Mouse (Mus musculus): ENCODE measurements around the gene Rnf7.

The Rnf7 gene

GRCm38 (mm10) chr9:96470266-96470974 is 8.1 kb downstream of the Rnf7 start:
- no peak for DNase-seq (ENCODE audit: low spot score)

DNA sequence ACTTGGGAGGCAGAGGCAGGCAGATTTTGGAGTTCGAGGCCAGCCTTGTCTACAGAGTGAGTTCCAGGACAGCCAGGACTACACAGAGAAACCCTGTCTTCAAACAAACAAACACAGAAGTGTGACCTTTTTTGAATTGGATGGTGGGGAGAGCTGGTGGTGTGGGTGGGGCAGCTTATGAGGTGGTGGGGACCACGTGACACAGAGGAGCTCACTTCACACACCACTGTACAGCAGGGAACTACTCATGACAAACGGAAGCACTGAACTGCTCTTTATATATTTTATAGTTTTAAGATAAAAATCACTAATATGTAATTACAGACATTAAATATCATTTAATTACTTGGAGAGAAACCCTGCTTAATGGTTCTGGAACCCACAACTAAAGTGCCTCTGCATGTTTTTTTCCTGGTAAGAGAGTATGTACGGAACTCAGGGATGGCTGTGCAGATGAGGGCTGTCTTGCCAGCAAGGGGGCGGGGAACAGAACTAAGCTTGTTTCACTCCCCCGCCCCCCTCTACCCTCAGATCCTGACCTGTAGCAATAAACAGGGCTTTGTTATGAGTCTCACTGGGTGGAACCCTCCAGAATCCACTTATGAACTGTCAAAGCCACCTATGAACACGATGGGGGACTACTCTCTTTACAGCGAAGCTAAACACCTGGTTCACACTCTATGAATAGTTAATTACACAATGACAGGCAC is 8.8 kb downstream of the Rnf7 start:
- no peak for DNase-seq (ENCODE audit: low spot score)

DNA sequence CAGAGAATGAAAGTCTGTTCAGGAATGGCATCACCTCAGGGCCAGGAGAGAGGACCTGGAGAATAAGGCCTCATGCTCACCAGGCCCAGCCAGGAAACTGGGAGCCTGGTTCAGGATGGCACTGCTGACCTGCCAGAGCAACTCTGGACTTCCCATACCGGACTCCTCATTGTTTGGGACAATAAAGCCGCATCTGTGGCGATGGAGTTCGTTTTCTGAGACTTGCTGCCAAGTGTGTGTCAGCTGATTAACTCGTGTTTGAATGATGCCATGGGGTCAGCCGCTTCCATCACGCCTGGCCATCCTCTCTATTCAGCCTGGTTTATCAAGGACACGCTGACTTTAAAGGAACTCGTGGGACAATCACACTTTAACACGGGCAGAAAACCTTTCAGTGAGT is 14.8 kb downstream of the Rnf7 start:
- DNase-seq (ENCODE audit: low spot score), result no peak

- DNase-seq (ENCODE audit: low spot score), result no peak
Measured at GRCm38 (mm10) chr9:96461607-96462006, 16.9 kb downstream of the Rnf7 start.

DNA sequence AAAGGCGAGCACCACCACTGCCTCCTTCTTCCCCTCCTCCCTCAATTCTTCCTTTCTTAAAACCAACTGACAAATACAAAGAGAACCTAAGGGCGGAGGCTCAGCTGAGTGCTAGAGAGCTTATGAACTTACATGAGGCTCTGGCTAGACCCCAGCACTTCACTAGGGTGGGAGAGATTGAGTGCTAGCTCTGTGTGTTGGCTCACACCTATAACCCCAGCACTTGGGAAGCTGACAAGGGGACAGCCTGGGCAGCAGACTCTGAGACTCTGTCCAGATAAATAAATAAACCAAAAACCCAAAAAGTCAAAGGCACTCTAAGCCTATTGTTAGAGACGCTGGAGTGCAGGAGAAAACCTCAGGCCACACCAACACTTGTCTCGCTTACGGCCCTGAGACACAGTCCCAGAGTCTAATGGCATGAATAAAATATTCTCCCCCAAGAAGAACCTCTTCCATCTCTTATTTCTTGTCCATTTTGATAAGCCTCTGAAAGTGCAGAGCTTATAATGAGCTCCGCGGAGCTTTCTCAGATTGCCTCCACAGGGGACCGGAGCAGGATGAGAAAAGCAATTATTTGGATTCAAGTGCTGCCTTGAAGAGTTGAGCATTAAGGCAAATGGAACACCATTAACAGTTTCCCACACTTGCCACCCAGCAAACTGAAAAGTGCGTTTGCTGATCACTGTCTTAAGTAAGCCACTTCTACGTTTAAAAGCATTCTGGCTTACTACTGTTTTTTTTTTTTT is 18.2 kb downstream of the Rnf7 start:
- no peak for DNase-seq (ENCODE audit: low spot score)

DNA sequence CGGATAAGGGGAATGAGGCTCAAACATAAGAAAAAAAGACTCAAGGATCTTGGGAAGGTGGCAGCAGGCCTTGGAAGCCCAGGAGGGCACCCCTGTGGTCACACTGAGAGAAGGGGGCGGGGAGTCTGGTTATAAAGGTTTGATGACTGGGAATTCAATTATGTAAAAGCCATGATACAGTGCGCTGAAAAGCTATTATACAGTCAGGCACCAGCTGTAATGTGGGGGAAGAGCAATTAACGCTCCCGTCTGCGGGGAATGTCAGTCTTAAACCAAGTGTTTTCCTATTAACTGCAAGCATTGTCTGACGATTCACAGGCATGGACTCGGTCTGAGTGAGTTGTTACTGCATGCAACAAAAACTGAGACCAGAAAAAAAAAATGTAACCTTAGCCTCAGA is 22.9 kb downstream of the Rnf7 start:
- DNase-seq (ENCODE audit: low spot score), result no peak

DNA sequence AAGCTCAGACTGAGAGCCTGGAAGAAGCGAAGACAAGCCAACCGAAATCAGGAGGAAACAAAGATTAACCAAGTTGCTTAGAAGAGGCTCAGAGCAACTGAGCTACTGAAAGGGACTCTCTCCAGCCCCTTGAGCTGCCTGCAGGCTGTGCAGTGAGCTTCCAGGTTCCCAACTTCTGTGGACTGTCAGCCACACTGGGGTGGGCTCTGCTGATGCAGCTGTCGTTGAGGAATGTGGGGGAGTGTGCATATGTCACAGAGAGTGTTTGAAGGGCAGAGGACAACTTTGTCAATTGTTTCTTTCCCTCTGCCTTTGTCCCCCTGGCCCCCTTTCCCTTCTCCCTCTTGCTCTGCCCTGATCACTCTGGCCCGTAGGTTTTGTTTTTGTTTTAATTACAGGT is 25.5 kb downstream of the Rnf7 start:
- no peak for DNase-seq (ENCODE audit: low spot score)

- DNase-seq (ENCODE audit: low spot score), result no peak
Measured at GRCm38 (mm10) chr9:96450900-96451720, 27.4 kb downstream of the Rnf7 start.

DNA sequence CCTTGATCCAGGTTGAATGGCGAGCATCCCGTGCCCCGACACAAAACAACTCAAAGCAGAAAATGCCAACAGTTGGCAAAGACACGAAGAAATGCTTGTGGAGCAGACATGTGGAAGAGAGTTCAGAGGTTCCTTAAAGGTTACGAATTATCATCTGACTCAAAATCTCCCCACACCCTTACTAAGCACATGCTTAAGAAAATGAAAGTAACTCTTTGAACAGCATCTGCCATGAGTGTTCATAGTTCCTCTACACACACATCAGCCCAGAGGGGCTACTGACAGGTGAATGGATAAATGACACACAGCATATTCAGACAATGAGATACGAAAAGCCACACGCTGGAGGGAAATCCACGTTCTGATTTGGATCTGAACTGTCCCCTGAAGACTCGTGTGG is 29.0 kb downstream of the Rnf7 start:
- no peak for DNase-seq (ENCODE audit: low spot score)

GRCm38 (mm10) chr9:96445351-96445750 is 33.1 kb downstream of the Rnf7 start:
- DNase-seq (ENCODE audit: low spot score), result no peak

DNA sequence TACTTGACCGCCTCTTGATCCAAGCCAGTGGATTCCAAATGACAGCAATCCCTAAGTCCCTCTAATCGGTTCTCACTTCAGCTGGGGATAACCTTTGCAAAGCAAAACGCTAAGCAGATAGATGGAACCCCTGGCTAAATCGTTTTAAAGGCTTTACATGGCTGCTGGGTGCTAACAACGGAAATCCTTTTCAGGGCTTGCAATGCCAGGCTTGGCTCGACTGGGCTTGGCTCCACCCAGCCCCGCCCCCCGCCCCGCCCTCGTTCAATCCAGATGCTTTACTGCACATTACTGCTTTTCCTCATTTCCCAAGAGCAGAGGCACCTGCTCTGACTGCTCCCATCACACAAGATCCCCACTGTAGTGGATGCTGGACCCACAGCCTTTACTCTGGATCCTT is 36.4 kb downstream of the Rnf7 start:
- DNase-seq (ENCODE audit: low spot score), result no peak

DNA sequence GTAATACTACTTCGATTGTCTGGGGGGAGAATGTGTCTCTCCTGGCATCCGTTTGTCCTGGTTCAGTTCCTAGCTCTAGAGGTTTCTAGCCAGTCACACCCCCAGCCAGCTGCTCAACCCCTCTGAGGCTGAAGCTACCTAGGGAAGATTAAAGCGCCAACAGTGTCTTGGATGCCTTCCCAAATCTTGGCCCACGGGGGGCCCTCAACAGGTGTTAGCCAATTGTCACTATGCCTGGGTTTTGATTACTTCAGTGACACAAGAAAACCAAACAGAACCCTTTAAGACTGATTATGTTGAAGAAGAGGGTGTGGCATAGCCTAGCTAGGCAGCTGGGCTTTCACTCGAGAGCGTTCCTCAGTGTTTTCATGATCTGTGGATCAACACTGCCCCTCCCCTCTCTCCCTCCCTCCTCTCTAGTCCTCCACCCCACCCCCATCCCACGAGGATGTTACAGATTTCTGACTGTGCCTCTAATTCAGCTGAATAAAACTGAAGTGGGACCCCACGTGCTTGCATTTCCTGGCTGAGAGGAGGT is 40.1 kb downstream of the Rnf7 start:
- no peak for DNase-seq (ENCODE audit: low spot score)

DNA sequence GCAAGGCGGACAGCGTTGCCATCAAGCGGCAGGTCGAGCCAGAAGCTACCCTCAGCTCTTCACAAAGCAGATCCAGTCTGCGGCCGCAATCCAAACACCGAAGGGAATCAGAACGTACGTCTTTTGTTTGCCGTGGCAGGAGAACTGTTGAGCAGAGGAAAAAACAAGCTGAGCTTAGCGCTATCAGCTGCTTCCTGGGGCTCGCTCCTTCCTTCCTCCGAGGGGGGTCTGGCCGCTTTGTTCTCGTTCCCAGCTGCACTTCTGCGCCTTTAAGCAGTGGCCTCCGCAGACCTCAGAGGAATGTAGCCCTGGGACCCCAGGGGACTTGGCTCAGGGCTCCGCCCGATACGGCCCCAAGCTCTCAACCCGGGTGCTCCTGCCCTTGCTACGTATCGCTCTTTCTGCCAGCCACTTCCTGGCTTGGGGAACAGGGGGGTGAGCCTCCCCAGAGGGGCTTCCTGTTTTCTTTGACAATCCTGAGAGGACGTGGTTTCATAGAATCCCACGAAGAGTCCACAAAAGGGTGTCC is 40.6 kb downstream of the Rnf7 start:
- peak; percentile 73 for DNase-seq (ENCODE audit: low spot score)

DNA sequence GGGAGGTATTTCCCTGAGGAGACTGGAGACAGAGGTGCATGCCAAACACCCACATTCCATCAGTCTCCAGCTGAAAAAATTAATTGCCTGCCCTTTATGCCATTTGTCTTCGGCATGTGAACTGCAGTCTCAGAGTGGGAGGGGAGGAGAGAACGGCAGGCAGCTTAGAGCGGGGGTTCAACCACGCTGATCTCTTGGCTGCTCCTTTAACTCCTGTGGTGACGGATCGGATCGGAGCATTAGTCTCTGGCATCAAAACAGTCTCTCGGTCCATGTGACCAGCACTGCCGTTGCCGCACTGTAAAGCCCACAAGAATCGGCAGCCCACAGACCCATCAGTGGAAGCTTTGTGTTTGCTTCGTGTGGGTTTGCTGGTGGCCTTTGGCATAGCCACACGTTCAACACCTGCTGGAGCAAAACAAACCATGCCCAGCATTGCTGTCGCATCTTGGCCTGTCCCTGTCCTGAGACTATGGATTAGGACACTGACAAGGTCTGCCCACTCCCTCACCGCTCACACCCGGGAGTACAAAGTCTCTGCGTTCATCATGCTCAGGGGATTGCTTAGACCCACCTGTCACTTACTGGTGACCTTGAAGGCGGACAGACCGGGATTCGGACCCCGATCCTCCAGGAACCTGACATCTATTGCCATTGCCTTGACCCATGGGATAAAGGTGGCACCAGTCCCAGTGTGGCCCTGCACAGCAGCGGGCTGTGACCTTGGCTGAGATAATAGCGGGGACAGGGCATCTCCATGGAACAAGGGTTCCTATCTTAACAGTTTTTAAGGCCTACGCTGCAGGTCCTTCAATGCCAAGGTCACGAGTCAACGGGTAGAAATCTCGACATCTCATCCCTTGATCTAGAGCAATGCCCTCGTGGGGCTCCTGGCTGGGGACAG is 41.3 kb downstream of the Rnf7 start:
- DNase-seq (ENCODE audit: low spot score), result no peak

DNA sequence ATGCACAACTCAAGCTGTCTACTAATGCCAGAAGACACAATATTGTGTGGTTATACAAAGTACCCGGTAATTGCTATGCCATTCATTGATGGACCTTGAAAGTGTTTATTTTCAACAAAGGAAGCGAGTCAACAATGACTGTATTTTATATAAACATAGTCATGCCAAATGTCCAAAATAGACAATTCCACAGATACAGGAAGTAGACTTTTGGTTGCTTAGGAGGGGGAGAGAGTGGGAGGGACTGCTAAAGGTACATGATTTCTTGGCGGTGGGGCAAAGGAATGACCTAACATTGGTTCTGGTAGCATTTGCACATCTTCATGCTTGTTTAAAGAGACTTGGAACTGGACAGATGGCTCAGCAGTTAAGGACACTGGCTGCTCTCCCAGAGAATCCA is 45.9 kb downstream of the Rnf7 start:
- no peak for DNase-seq (ENCODE audit: low spot score)

DNA sequence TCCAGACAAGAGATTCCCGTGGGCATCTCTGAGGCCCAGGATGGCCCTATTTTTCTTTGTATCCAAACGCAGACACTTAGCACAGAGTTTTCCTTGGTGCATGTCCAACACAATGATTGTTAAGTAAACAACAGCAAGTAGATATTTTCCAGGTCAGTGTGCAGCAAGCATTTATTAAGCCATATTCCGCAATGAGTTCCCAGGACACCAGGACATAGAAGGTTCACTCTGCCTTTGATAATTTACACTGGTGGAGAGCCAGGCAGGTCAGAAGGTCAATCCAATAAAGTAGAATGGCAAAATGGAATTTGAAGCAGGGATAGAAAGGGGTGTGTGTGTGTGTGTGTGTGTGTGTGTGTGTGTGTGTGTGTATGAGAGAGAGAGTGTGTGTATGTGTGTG is 47.4 kb downstream of the Rnf7 start:
- no peak for DNase-seq (ENCODE audit: low spot score)

DNA sequence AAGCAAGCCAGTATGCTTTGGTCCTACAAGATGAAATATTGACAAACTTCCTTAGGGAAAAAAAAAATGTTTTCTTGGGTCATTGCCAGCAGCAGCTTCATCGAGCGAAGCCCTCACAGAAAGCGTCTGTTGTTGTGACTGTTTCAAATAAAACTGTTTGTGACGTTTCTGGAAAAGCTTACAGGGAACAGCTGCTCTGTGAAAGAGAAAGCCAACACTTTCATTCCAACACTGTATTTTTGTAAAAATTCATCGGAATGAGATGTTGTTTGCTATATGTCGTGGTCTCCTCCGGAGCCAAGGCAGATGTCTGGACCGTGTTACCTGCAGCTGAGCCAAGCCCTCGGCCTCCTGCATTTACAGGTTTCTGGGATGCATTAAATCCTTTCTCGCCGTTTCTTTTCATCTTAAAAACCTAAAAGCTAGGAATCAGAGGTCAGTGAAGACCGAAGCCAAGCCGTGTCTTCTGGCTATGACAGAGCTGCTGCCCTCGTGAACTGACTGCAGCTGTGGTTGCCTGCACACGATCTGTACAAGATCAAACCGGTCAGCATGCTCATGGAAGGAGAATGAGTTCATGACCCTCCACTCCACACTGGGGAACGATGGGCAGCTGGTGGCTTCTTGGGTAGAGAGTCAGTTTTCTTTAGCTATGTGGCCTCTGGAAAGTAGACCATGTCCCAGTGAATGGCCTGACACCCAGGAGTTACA is 50.0 kb downstream of the Rnf7 start:
- no peak for DNase-seq (ENCODE audit: low spot score)

- DNase-seq (ENCODE audit: low spot score), result no peak
Measured at GRCm38 (mm10) chr9:96424027-96424426, 54.4 kb downstream of the Rnf7 start.
